Mouse (Mus musculus) ES-E14 (cell line): Measurements from ENCODE around the gene Csnk2b.

Experiments
- CHD2 ChIP-seq: IDR thresholded peaks from 2 replicates; pipeline ENCODE4 v1.6.1; 2014; ENCODE audit warnings: mild to moderate bottlenecking, low read depth, low read length, inconsistent platforms
- HCFC1 ChIP-seq: IDR thresholded peaks from 2 replicates; pipeline ENCODE4 v1.6.1; 2012; ENCODE audit warnings: low read length, inconsistent platforms, borderline replicate concordance; ENCODE audit not compliant: insufficient read depth

- no peak for TF ChIP-seq HCFC1
- no peak for TF ChIP-seq CHD2
Observed at GRCm38 (mm10) chr17:35146139-35146538, 24.3 kb upstream of the Csnk2b start.
